Mouse (Mus musculus) heart, postnatal 10 days (tissue): ENCODE measurements around the gene Tmem174. TPM values are rescaled to one million over a fixed set of nuclear protein-coding genes. Genes with fewer than 3 reads are reported as not detected.

ENCODE experiments used
- DNase-seq, 2 experiments: peaks; one replicate each; pipeline ENCODE4 v3.0.0; 2021
- intact Hi-C: fragments of 180-260 bp; cut with DNase I; formaldehyde crosslinking; loops from one replicate; pipeline ENCODE4 v1.15.1; 2025
- total RNA-seq, 2 experiments: library from RNA; stranded (reverse); gene quantifications; 2 replicates each; pipeline ENCODE4 v1.2.3; 2021

Tmem174 gene
- total RNA-seq, 2 experiments from 2014 or later, result not detected

- DNase-seq, result no peak
- intact Hi-C loops, result no loop called here
Measured at GRCm38 (mm10) chr13:98633641-98634484, 3.3 kb downstream of the Tmem174 start.

DNA sequence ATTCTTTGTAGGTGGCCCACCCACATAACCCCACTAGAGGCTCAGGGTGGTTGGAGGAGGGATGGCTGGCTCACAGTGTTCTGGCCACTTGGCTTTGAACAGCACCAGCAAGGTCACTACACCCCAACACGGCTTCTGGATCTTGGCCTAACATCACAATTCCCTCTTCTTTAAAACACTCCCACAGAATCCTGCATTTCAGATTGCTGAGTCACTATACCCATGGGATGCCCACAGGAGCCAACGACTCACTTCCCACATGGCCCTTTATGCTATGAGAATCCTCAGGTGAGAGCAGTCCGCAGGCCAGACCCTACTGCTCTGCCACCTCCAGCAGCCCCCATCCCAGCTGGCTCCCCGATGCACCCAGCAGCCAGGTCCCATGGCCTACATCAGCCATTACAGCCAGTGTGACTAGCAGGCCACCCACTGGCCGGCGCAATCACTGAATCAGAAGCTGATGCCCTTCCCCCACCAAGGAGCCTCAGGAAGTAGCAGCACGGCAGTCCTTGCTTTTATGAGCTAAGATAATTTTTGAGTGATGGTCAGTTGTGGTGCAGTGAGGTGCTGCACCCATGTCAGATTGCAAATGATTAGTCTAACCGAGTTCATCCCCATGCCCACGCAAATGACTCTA, 4.8 kb downstream of the Tmem174 start:
- peak in 1 of 2 experiments; percentile 18 for DNase-seq
- intact Hi-C loops, result no loop called here

GRCm38 (mm10) chr13:98631105-98631838, 5.9 kb downstream of the Tmem174 start:
- intact Hi-C loops, result no loop called here
- no peak for DNase-seq

GRCm38 (mm10) chr13:98626736-98627135, 10.5 kb downstream of the Tmem174 start:
- intact Hi-C loops, result no loop called here

DNA sequence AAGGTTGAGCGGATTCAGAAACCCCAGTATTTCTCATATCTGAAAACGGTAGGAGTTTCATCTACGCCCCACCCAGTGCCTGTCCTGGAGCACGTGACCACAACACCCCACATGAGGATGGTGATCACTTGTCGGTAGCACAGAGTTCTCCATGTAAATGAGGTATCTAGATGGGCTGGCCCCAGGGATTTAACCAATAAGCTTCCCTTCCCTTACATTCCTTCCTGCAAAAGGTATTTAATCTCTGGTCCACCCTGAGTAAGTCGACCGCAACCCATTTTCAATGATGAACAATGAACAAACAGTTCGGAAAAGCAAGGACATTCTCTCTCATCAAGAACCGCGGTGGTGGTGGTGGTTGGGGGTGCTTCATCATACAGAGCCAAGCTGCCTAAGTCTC, 12.7 kb downstream of the Tmem174 start:
- intact Hi-C loops, result no loop called here
- DNase-seq, result no peak

More at GRCm38 (mm10) chr13:98626736-98627135, 10.5 kb downstream of the Tmem174 start:
- no peak for DNase-seq

- no peak for DNase-seq
- intact Hi-C loops, result no loop called here
Measured at GRCm38 (mm10) chr13:98622881-98623549, 14.2 kb downstream of the Tmem174 start.

GRCm38 (mm10) chr13:98617429-98618067, 19.7 kb downstream of the Tmem174 start:
- intact Hi-C loops, result no loop called here
- DNase-seq, result no peak

GRCm38 (mm10) chr13:98607885-98608477, 29.2 kb downstream of the Tmem174 start:
- intact Hi-C loops, result no loop called here
- DNase-seq, result no peak

DNA sequence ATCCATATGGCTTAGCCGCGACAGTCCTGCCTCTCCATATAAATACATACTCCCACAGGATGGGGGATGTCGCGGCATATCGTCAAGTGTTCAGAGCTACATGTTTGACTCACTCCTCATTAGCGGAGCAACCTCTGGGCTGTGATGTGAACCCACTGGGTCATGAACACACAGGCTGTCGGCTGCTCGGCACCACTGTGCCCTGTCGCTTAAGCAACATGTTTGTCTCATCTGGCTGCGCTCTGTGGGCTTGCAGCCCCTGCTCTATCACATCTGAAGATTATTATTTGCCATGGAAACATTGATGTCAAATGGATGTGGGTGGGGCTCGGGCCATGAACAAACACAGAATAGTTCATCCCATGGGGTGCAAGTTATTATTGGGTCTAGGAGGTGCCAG, 33.4 kb downstream of the Tmem174 start:
- DNase-seq, result no peak
- intact Hi-C loops, result no loop called here

DNA sequence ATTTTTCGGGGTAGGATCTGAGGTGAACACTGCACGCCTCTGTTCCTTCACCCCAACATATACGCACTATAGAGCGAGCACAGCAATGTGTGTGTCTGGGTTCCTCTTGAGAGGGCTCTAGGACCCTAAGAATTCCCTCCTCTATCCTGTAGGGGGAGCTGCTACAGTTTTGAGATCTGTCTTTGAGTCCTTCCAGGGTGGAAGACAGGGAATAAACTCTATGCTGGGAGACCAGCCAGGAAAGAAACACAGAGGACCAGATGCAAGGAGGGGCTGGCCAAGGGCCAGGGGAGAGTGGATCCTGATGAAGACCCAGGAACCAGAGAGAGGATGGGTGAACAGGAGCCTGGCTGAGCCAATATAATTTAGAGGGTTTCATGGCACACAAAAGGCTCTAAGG, 40.5 kb downstream of the Tmem174 start:
- intact Hi-C loops, result loop anchor here (5.0 kb wide), 2 partner anchors 91 to 131 kb away; no protein-coding TSS in a partner anchor
- DNase-seq, result peak; percentile 41 to 57

DNA sequence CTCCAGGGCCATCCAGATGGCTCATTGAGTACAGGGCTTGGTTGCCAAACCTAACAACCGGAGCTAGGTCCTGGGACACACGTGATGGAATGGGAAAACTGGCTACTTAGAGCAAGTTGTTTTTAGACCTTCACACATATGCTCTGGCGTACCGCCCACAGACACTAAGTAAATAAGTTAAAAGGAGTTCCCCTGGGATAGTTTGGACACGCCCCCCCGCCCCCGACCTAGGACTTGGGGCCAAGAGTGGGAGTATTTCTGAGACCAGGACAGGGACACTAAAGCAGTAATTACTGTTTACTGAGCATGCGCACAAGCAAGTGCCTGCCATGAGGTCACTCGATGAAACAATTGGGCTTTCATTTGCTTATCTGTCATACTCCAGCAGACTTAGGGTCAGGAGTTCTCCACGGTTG, 42.5 kb downstream of the Tmem174 start:
- DNase-seq, result peak; percentile 53 to 60
- intact Hi-C loops, result loop anchor here (5.0 kb wide), 2 partner anchors 93 to 133 kb away; no protein-coding TSS in a partner anchor

DNA sequence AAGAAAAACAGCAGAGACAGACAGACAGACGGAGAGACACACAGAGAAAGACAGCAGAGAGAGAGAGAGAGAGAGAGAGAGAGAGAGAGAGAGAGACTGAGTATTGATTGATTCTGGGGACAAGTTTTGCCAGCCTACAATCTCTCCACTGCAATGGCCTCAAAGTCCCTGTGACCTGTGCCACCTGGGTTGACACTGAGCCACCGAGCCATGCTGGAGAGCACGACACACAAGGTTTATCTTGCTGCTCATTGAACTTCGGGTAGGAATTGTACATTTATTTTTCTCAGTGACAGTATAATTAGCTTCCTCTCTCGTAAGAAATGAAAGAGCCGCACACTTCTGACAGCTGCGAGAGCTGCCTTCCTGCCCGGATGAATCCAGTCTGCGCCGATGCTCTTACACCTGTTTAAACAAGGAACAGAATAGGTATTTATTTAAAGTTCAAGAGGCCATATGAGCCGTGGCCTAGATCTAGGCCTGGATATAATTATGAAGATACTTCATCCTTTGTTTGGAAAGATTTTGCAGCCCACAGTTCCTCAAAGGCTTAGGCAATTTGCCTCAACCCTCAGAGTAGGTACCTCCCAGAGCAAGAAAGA, 43.2 kb downstream of the Tmem174 start:
- intact Hi-C loops, result no loop called here

DNA sequence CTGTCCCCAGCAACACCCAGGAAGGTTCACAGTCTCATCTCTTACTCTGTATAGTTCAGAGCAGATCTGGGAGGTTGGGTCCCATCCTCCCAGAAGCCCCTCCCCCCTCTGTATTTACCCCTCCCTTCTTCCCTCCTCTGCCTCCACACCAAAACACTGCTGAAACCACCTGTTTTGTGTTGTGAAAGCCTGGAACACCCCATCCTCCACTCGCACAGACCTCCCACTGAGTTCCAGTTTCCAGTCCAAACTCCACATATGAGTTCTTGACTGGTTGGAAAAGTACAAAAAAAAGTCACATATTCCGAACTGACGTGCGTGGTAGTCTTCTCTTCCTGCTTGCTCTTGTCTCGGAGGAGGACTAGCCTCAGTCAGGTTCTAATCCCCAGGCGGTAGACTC, 45.8 kb downstream of the Tmem174 start:
- DNase-seq, result no peak
- intact Hi-C loops, result no loop called here

More for the DNA sequence above, 43.2 kb downstream of the Tmem174 start:
- no peak for DNase-seq

DNA sequence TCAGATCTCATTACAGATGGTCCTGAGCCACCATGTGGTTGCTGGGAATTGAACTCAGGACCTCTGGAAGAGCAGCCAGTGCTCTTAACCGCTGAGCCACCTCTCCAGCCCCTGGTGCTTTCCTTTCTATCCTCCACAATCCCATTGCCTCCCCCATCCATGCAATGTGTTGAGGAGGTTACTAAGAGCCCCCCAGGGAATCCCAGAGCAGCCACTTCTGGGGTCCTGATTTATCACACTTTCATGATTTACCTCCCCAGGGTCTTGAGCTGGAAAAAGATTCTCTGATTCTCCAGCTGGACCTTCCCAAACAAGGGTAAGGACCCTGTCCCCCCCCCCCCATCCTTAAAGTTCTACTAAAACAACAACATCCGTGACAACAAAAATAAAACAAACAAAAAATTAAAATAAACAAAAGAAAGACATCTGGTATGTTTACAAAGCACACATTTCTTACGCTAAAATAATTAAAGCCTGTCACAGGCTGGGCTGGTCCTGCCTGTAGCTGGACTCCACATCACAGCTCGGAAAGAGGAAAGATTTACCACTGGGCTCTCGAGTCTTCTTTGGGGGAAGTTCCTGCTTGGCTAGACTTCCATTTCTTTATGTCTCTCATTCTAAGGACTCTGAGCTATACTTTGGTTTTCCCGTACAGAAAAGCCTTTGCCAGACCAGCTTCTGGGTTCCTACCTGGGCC, 46.4 kb downstream of the Tmem174 start:
- intact Hi-C loops, result no loop called here
- no peak for DNase-seq

DNA sequence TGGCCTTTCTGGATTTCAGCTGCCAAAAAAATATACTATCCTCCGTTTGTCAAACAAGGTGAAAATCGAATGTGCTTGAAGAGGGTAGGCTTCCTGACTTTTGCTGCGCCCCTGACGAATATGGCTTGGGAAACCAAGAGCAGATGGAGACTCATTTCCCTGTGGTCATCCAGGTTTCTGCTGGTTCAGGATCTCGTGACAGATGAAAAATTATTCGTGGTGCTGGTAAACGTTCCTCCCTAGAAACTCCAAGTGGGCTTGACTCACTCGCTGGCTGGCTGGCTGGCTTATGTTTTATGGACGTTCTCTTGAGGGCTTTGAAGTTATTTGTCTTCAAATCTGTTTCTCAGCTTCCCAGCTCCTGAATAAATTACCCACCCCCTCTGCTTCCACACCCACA, 47.6 kb downstream of the Tmem174 start:
- no peak for DNase-seq
- intact Hi-C loops, result loop anchor here (2.0 to 5.0 kb wide), 3 partner anchors 87 to 273 kb away; partner anchors contain the start of genes Btf3 and Foxd1

DNA sequence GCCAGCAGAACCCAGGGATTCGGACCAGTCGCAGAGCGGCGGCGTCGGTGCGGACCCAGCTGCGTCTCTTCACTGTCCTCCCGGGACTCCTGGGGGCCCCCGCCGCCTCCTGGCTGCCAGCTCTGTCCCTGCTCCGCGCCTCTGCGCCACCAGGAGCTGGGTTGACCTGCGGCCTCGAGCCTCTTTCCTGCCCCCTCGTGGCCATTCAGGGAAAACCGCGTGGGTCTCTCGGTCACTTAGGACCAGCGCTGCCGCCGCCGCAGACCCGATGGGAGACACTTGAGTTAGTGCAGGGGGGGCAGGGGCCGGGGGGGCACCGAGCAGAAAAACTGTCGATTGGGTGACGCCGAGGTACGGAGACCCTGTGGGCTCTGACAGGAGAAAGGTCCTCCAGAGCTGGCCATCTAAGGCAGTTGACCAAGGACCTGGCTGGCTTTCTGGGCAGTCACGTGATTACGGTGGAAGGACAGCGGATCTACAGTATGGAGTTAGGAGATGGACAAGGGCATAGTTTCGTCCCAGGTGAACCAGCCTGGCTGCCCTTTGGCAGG, 48.2 kb downstream of the Tmem174 start:
- DNase-seq, result peak; percentile 86 to 89
- intact Hi-C loops, result loop anchor here (2.0 to 5.0 kb wide), 3 partner anchors 87 to 272 kb away; partner anchors contain the start of genes Btf3 and Foxd1

GRCm38 (mm10) chr13:98588480-98588879, 48.7 kb downstream of the Tmem174 start:
- no peak for DNase-seq
- intact Hi-C loops, result loop anchor here (2.0 to 5.0 kb wide), 3 partner anchors 86 to 272 kb away; partner anchors contain the start of genes Btf3 and Foxd1

DNA sequence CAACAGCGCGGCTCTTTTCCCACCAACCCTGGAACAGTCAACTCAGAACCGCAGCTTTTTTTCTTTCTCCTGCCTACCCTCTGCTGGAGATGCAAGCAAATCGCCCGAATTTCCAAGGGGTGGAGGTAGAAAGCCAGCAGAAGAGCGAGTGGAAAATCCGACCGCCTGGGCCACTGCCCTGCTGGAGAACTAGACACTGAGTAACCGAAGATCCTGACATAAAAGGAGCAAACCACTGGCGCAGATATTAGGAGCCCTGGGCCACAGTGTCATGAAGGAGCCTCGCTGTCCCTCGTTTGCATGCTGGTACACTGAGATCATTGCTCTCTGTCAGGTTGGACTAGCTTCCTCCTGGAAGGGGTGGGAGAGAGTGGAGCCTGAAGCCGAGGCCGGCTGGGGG, 49.6 kb downstream of the Tmem174 start:
- intact Hi-C loops, result loop anchor here (2.0 to 5.0 kb wide), 3 partner anchors 85 to 271 kb away; partner anchors contain the start of genes Btf3 and Foxd1
- peak in 1 of 2 experiments; percentile 12 for DNase-seq
